Mouse (Mus musculus): ENCODE data around the gene Cxcl9.

The Cxcl9 gene

GRCm38 (mm10) chr5:92327929-92328328 lies at the start of gene Cxcl9:
Cxcl9 (minus strand) TSS chr5:92328079.
- WGBS: 88% methylated on average over 7 of the region's 7 CpGs

- 57% methylated on average over 13 of the region's 13 CpGs for WGBS
These were observed 49.0 kb upstream of the Cxcl9 start for GRCm38 (mm10) chr5:92376795-92377405.

- WGBS: 86% methylated on average over 17 of the region's 17 CpGs
These were observed 47.5 kb upstream of the Cxcl9 start for GRCm38 (mm10) chr5:92375368-92375767.

- WGBS: 68% methylated on average over 6 of the region's 6 CpGs
These were observed 46.9 kb upstream of the Cxcl9 start for GRCm38 (mm10) chr5:92374721-92375142.

GRCm38 (mm10) chr5:92372605-92373004 lies 44.7 kb upstream of the Cxcl9 start:
- WGBS: 81% methylated on average over 2 of the region's 2 CpGs

- 65% methylated on average over 14 of the region's 14 CpGs for WGBS
These were observed 43.6 kb upstream of the Cxcl9 start for GRCm38 (mm10) chr5:92371361-92371976.

GRCm38 (mm10) chr5:92370891-92371290 lies 43.0 kb upstream of the Cxcl9 start:
- WGBS: 80% methylated on average over 6 of the region's 6 CpGs

GRCm38 (mm10) chr5:92370392-92370791 lies 42.5 kb upstream of the Cxcl9 start:
- 90% methylated on average over 6 of the region's 6 CpGs for WGBS

- WGBS: 37% methylated on average over 13 of the region's 13 CpGs
These were observed 41.5 kb upstream of the Cxcl9 start for GRCm38 (mm10) chr5:92369151-92369994.

GRCm38 (mm10) chr5:92368392-92368791 lies 40.5 kb upstream of the Cxcl9 start:
- WGBS: 44% methylated on average over 10 of the region's 10 CpGs

GRCm38 (mm10) chr5:92366565-92366964 lies 38.7 kb upstream of the Cxcl9 start:
- 96% methylated on average over 6 of the region's 6 CpGs for WGBS

GRCm38 (mm10) chr5:92365146-92365705 lies 37.3 kb upstream of the Cxcl9 start:
- WGBS: 91% methylated on average over 11 of the region's 11 CpGs

GRCm38 (mm10) chr5:92364011-92364410 lies 36.1 kb upstream of the Cxcl9 start:
- 84% methylated on average over 5 of the region's 5 CpGs for WGBS

GRCm38 (mm10) chr5:92363179-92363578 lies 35.3 kb upstream of the Cxcl9 start:
- 44% methylated on average over 4 of the region's 4 CpGs for WGBS

GRCm38 (mm10) chr5:92358767-92359455 lies 31.0 kb upstream of the Cxcl9 start:
- 81% methylated on average over 11 of the region's 11 CpGs for WGBS

GRCm38 (mm10) chr5:92358033-92358432 lies 30.2 kb upstream of the Cxcl9 start:
- WGBS: 65% methylated on average over 12 of the region's 12 CpGs

- WGBS: 54% methylated on average over 11 of the region's 11 CpGs
These were observed 25.6 kb upstream of the Cxcl9 start for GRCm38 (mm10) chr5:92353517-92353916.

- 89% methylated on average over 4 of the region's 4 CpGs for WGBS
These were observed 24.8 kb upstream of the Cxcl9 start for GRCm38 (mm10) chr5:92352716-92353115.

- WGBS: 89% methylated on average over 7 of the region's 7 CpGs
These were observed 21.9 kb upstream of the Cxcl9 start for GRCm38 (mm10) chr5:92349731-92350130.

GRCm38 (mm10) chr5:92348794-92349413 lies 21.0 kb upstream of the Cxcl9 start, which contains the start of gene Cxcl10:
Cxcl10 (minus strand) TSS chr5:92348889.
- WGBS: 9% methylated on average over 14 of the region's 14 CpGs

- 93% methylated on average over 8 of the region's 8 CpGs for WGBS
These were observed 17.1 kb upstream of the Cxcl9 start for GRCm38 (mm10) chr5:92345006-92345405.
